Mouse (Mus musculus) MEL-GATA-1-ER (cell line): Measurements from ENCODE around the gene Wdr93.

Experiments used
- DNase-seq: peaks from one replicate; pipeline ENCODE4 v3.0.0-alpha.2; 2012; ENCODE audit warnings: low read depth; ENCODE audit errors: extremely low read depth

Gene Wdr93

GRCm38 (mm10) chr7:79800336-79800735 is 57.4 kb downstream of the Wdr93 start:
- no peak for DNase-seq

- no peak for DNase-seq
These were observed 58.4 kb downstream of the Wdr93 start for GRCm38 (mm10) chr7:79801391-79801790.

- no peak for DNase-seq
These were observed 59.1 kb downstream of the Wdr93 start for GRCm38 (mm10) chr7:79802037-79802436.

- no peak for DNase-seq
These were observed 60.9 kb downstream of the Wdr93 start for GRCm38 (mm10) chr7:79803887-79804286.

- DNase-seq = no peak
These were observed 65.6 kb downstream of the Wdr93 start for GRCm38 (mm10) chr7:79808561-79808960.

- no peak for DNase-seq
These were observed 67.9 kb downstream of the Wdr93 start, which contains the start of gene Mesp2 for GRCm38 (mm10) chr7:79810611-79811506. Gene Mesp2, plus strand, starts transcription at chr7:79810727.

- DNase-seq = no peak
These were observed 70.4 kb downstream of the Wdr93 start for GRCm38 (mm10) chr7:79813409-79813808.

GRCm38 (mm10) chr7:79818321-79818720 is 75.4 kb downstream of the Wdr93 start:
- DNase-seq = no peak

GRCm38 (mm10) chr7:79819515-79819914 is 76.6 kb downstream of the Wdr93 start:
- DNase-seq = peak; percentile 26

- DNase-seq = no peak
These were observed 77.0 kb downstream of the Wdr93 start for GRCm38 (mm10) chr7:79819996-79820395.

- no peak for DNase-seq
These were observed 79.2 kb downstream of the Wdr93 start for GRCm38 (mm10) chr7:79822092-79822695.

GRCm38 (mm10) chr7:79828341-79828740 is 85.4 kb downstream of the Wdr93 start:
- DNase-seq = no peak

- no peak for DNase-seq
These were observed 88.2 kb downstream of the Wdr93 start for GRCm38 (mm10) chr7:79831145-79831544.

- no peak for DNase-seq
These were observed 88.6 kb downstream of the Wdr93 start for GRCm38 (mm10) chr7:79831585-79831984.

GRCm38 (mm10) chr7:79832980-79833379 is 90.0 kb downstream of the Wdr93 start:
- no peak for DNase-seq

- DNase-seq = no peak
These were observed 92.2 kb downstream of the Wdr93 start for GRCm38 (mm10) chr7:79835196-79835595.
